Mouse (Mus musculus): ENCODE data around the gene Emp2.

The Emp2 gene

DNA sequence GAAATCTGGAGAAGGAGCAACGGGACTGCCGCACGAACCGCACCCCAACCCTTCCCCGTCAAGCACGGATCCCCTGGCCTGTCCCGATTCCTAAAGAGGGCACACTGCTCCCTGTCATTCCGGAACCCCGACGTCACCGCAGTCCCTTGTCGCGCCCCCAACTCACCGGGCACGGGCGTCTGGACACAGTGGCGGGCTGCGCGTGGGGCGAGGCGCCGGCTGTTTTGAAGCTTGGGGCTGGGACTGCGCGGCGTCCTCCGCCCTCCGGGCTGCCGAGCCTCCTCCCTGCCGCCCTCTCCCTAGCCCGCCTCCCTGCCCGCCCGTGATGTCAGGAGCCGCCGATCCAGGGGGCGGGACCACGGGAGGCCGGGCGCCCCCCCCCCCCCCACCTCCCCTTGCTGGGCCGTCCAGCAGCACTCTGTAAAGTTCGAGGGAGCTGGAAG, at the start of gene Emp2:
Gene Emp2 (minus strand): TSS at position 323 of the 443 bp plus-strand sequence.
- peak; percentile 98 for DNase-seq

DNA sequence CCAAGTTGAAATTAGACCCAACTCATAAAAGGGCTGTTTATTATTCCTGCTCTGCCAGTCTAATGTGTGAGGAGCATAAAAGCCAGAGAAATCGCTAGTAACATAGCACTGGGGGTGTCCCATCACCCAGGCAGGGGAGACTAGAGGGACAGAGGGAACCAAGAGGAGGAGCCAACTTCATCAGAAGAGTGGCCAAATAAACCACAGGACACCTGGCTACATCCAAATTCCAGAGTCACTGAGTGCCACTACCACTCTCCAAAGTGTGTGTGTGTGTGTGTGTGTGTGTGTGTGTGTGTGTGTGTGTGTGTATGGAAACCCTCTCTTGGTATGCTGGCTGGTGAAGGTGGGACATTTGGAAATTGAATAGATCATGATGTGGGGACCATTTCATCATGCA, 49.3 kb upstream of the Emp2 start:
- DNase-seq: no peak

DNA sequence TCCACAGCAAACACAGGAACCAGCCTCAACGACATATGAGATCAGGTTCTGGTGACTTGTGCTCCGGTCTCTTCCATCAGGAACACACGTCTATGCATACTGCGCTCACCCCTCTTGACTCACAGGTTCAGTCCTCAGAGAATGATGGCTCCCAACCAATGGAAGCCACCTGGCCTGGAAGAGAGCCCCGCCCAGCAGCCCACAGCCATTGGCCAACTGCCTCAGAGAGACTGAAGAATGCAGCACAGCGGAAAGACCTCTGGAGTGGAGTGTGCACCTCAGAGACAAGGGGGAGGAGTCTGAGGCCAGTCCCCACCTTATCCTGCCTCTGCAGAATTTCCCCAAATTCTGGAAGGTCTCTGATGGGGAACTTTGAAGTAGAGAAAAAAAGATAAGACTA, 45.5 kb upstream of the Emp2 start:
- no peak for DNase-seq

DNA sequence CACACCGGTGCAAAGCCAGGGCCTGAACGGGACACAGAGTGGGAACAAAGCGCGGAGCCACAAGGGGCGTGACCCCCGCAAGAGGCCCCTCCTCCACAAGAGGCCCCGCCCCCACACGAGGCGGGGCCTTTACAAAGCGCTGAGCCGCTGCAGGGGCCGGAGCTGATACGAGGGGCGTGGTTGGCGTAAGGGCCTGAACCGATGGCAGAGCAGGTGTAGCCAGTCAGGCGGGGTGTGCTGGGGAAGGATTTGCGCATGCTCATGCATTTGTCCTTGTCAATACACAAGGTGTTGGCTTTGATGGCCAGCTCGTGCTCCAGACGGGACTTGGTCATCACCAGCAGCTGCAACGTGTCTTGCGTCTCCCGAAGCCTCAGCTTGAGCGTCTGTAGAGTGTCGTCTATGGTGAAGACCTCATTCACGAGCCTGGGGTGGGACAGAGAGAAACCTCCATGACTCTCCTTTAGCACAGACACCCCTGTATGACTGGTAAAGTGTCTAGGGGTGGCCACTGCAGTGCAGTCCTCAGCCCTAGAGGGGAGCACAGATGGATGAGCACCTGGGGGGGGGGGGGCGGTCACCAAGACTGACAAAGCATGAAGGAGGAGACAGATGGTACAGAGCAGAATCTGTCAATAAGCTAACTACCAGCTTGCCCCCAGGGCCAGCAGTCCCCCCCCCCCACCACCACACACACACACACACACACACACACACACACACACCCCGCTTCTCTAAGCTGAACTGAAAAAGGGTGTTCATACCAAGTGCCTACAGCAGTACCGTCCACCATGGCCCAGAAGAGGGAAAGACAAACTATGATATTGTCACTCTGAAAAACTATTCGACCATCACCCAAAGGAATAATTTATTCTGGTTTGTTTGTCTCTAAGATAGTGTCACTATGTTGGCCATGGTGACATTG, 44.5 kb upstream of the Emp2 start:
- DNase-seq: no peak

DNA sequence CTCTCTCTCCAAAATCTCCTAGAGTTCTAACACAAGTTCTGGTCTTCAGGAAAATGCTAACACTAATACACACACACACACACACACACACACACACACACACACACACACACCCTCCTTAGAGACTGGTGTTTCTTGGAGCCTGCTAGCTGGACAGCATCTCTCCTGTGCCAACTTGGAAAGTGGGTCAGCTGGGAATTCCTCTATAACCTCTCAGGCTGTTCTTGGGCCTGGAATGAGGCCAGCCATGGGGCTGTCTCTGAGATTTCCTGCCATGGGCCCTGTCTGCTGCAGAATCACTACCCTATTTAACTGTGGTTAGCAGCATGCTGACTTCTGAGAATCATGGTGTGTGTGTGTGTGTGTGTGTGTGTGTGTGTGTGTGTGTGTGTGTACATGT, 41.2 kb upstream of the Emp2 start:
- peak; percentile 91 for DNase-seq

DNA sequence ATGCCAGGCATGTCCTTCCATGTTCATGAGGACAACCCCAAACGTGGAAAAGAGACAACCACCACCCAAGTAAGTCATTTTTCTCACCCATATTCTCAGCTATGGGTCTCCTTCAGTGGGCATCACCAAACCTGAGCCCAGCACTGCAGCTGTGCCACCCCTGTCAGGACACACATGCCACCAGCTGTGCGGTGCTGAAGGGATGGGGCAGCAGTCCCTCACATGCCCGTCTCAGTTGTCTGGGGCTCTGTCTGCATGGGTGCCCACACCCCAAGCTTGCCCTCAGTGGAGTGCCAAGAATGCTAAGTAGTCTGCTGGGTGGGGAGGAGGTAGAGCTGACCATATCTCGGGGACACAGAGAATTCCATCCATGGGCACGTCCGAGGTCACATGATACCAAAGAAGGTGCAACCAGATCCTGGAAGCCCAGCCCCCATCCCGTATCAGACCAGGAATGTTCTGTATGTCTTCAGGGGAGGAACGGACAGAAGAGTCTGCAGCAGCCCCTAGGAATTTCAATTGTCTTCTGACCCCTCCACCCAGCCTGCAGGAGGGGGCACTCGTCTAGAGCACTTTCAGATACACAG, 37.4 kb upstream of the Emp2 start:
- DNase-seq: peak; percentile 94

DNA sequence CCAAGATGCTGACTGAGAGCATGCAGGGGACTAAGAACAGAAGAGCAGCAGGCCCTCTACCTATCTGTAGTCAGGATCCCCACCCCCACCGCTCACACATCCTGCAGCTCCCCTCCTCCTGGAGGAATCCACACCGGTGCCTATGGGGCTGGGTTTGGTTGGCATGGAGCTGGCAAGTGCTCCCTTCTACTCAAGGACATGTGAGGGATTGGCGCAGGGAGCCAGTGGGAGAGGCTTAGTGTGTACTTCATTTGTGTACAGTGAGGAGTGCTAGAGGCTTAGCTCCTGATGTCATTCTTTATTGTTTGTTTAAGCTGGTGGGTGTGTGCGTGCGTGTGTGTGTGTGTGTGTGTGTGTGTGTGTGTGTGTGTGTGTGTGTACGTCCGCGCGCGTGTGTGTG, 36.1 kb upstream of the Emp2 start:
- peak; percentile 94 for DNase-seq

DNA sequence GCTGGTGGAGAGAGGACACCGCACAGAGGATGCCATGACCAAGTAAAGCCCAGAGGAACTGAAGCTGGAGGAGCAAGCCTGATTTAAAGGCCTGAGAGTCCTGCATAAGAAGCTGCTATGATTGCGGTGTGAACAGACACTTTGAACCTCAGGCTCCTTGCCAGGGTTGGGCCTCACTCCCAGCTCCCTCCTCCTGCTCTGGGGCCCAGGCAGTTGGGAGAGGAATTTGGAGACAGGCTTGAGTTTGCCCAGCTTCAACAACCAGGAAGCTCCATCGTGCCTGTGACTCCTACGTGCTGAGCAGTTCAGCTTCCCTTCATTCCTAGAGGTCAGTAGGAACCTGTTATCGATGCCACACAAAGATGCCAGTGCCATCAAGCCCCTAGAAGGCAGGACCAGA, 35.7 kb upstream of the Emp2 start:
- peak; percentile 95 for DNase-seq

DNA sequence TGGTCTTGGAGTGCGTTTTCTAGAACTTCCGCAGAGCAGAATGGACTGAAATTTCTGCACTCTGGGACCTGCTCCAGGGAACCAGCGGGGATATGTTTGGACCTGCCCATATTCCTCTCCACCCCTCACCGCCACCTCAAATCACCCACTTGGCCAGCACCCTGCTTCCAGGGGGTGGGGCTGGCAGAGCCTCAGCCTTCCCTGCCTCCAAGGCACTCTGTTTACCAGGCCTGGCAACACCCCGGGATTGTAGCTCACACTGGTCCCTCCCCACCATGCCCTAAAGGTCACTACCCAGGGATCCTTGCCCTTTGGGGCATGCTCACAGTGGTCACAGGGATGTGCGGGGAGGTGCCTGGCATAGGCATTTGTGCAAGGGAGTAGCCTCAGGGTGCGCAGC, 33.8 kb upstream of the Emp2 start:
- DNase-seq: peak; percentile 98

DNA sequence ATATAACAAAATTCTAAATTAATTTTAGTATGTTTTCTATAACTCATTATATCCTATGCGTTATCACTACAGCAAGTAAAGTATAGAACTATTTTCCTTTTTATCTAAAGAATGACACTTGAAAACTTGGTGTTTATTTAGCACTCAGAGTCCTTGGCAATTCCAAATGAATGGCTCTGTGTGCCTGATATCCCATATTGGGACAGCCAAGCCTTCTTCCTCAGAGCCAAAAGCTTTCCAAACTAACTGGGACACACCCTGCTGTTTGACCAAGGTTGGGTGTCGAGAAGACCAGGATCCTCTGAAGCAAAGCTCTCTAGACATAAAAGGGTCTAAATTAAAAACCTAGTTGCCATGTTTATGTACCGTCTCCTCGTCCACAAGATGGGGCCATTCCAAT, 27.3 kb upstream of the Emp2 start:
- DNase-seq: no peak

DNA sequence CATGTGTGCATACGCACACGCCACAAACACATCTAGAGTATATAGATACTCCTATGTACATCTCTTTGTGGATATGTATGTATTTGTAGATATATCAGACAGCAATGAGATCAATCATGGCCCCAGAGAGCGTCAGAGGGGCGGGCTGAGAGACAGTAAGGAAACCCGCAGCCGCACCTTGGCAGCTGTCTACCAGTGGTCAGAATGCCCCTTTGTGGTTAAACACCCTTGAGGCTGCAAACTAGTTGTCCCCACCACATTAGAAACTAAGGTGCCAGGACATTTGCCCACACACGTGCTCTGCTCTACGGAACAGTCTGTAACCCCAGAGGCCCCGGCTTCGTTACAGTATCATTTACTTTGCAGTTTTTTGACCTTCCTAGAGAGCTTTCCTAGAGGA, 26.2 kb upstream of the Emp2 start:
- no peak for DNase-seq

DNA sequence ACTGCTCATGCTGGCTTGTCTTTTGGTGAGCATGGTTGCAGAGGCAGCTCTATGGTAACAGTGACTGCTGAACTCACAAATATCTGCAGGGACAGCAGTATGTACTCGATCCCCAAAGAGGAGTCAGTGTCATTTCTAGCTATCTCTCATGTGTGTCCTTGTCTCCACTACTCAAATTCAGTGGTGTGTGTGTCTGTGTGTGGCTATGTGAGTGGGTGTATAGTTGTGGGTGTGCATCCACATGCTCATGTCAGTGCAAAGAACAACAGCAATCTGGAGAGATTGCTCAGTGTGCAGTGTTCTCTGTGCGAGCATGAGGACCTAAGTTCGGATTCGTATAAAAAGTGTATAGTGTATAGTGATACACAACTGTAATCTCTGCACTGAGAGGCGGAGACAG, 24.8 kb upstream of the Emp2 start:
- DNase-seq: no peak

DNA sequence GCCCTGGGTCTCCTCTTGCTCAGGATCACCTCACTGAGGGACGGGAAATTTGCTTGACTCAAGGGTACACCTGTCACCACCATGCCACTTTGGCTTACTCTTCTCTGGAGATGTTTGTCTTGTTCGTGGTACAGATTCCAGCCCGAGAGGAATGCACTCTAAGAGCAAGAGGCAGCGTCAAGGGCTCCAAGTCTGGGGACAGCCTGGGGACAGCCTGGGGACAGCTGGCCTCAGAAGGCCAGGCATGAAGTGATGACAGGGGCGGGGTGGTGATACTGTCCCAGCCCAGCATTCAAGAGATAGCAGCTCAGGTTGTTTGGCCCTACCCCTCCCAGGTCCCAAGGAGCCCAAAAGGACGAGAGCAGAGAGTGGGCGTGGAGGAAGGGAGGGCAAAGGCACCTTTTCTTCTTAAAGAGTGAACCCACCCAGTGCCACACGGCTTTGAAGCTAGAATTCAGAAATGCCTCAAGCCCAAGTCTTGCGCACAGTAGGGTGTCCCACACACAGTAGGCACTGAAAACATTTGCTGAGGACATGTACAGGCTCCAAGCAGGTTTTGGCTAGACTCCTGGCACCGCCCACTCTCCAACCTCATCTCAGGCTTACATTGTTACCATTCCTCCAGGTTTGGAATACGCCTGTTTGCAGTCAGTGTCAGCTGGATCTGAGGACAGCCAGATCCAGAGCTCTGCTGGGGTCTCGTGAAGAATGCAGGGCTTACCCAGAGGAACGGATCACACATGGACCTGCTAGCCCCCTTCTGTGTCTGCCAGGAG, 23.8 kb upstream of the Emp2 start:
- peak; percentile 96 for DNase-seq

DNA sequence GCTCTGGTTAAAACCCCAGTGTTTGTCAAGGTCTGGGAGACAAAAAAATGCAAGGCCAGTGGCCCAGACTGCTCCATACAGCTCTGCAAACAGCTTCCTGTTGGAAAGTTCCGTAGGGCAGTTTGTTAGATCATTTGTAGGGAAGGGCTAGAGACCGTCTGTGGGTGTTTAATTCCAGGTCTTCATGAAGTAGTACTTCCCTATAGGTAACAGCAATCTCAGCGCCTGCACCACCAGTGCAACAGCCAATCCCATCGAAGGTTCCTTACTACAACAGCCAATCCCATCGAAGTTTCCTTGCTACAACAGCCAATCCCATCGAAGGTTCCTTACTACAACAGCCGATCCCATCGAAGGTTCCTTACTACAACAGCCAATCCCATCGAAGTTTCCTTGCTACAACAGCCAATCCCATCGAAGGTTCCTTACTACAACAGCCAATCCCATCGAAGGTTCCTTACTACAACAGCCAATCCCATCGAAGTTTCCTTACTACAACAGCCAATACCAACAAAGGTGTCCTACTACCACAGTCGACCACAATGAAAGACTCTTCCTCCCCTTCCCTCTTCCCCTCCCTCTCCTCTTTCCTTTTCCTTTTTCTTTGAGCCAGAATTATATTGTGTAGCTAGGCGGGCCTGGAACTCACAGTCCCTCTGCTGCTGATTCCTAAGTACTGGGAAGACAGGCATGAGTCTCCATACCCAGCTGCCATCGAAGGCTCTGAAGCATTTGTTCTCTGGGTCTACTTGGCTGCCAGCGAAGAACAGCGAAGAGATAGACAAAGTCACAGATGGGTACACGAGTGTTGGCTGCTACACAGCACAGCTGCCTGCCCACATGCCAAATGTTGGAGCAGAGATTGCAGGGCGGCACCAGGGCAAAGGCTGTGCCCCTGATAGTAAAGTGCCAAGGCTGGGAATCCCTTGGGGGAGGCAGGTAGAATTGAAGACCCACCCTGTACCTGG, 23.0 kb upstream of the Emp2 start:
- DNase-seq: peak; percentile 96

DNA sequence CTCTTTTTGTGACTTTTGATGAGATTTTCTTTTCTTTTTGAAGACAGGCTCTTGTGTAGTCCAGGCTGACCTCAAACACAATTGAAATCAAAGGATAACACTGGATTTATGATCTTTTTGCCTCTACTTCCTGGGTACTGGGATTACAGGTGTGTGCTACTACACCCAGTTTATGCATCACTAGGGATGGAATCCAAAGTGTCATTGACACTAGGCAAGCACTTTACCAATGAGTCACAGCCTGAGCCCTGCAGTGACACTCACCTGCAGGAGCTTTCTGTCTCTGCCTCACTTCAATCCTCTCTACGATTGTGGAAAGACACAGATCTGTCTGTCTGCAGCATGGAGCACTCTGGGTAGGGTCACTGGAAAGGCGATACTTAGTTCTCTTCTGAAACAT, 22.2 kb upstream of the Emp2 start:
- no peak for DNase-seq

DNA sequence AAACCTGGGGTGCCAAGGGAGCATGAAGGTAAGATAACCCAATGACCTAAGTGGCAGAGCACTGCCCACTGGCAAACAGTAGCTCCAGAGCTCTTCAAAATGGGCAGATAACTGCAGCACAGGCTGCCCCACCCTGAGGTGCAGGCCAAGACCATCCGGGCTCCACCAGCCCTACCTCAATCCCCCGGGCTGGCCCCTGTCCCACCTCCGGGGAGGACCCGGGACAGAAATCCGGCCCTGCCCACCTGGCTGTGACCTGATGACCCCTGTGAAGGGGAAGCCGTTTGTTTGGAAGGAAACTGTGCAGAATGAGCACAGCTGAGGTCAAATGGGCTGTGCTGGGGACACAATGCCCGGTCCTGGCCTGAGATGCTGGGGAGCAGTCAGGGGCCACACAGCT, 19.0 kb upstream of the Emp2 start:
- DNase-seq: peak; percentile 96

DNA sequence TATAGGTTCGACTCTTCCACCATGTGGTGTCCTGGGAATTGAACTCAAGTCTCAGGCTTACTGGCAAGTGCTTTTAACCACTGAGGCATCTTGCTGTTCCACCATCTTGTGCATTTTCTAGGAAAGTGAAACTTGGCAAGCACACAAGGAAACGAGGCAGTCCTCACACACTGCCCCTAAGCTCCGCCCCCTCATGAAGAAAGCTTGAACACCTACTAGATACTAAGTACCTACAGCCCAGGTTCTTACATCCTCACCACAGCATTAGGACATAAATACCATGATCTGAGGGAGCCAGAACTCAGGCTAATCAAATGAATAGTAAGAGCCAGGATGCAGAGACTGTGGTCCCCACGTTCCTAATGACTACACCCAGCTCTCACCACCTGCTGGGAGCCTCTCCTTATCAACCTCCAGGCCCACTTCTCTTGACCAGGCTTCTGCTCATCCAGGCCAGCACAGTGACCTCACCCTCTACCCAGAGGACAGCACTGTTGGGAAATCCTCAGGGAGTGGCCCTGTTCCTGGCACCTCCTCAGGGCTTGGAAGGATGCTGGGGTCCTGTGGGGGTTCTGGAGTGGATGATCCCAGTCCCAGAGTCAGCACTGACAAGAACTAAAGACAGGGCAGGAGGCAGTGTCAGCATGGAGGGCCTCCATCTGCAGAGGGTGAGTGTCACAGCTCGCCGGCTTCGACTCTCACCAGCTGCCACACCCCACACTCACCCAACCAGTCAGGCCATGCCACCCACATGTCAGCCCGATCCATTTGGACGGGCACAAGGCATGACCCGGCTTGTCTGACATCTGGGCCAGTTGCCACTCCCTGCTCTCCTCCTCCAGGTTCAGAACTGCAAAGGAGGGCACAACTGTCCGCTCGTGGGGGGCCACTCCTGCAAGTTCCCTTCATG, 17.1 kb upstream of the Emp2 start:
- peak; percentile 79 for DNase-seq

DNA sequence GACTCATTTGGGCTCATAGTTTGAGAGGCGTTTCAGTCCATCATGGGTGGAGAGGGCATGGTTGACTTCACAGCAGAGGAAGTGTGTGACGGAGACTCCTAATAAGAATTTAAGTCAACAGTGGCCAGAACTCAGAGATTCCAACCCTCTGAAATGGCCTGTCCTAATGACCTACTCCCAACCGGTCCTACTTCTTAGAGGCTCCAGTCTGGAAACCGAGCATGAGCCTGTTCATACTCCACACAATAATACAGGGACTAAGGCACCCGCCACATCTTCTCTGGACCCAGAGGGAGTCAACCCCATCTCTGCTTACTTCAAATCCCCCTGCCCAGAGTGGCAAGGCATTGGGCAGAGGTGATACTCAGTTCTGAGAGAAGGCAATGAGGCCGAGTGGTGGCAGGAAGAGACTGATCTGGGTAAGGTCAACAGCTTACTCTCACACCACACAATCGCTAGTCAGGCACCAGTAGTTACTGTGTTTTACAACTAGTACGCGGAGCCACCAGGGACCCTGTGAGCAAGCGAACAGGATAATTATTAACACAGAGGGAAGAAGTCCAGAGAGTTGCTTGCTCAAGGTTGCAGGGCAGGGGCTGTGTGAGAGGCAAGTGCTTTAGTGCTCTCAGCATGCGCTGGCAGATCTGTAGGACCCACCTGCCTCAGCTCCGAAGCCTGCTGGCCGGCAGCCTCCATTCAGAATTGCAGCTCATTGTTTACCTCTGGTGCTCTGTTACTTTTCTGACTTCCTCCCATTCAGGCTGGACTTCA, 14.0 kb upstream of the Emp2 start:
- DNase-seq: peak; percentile 78

DNA sequence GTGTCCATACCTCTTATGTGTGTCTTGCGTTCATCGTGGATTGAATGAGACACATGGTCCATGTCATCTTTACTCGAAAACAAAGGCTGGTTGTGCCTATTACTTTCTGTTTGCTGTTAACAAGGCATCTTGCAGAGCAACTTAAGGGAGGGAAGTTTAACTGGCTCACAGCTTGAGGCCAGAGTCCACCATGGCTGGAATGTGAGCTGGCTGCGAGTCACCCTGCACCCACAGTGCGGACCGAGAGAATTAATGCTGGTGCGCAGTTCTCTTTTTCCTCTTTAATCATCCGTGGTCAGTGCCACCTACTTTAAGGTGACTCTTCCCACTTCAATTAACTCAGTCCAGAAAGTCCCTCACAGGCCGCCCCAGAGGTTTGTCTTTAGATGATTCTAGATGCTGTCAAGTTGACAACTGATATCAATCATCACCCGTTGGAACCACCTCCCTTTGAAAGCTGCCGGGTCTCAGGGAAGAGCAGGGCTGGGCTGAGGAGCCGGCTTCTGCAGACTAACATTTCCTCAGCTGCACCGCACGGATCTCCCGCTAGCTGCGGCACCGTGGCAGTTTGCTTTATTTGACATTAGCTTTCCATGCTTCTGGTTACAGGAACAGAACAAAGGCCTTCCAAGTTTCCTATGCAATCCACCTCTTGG, 6.3 kb upstream of the Emp2 start:
- peak; percentile 43 for DNase-seq

DNA sequence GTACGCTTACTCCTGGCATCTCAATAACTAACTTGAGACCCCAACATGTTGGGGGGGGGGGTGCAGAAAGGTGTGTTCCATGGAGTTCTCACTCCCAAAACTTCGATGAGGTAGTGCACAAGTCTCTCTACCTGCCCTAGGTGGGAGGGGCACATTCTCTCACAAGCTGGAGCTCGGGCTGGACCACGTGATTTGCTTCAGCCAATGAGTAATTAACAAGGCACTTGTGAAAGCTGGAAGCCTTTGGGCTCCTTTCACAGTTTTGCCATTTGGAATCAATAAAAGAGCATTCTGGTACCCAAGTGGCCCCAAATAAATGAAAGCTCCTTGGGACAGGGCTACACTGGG, 3.4 kb upstream of the Emp2 start:
- peak; percentile 67 for DNase-seq

Measured in heart, adult 11 months (tissue).